Mouse (Mus musculus): ENCODE measurements around the gene Enpep.

DNA sequence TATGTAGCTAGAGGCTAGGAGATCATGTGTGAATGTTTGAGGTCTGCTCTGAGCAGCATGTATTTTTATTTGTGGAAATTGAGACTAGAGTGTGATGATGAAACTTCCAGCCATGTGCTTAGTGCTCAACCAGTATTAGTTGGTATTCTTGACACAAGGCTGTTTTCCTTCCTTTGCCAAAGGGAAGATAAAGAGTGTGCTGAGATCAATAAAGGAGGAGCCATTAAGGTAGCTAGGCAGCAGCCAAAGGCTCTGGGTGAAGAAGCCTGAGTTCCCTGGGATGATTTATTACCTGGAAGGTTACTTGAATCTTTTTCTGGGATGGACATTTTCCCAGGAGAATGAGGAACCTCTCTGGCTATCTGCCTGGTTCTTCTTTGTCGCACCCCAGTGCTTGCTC lies 30.9 kb upstream of the Enpep start:
- no peak for TF ChIP-seq POLR2A (IDR thresholded peaks at IDR 0.05; ENCODE audit: control insufficient read depth, low read depth, low read length)
- TF ChIP-seq CTCF (IDR thresholded peaks at IDR 0.05; ENCODE audit: control insufficient read depth, insufficient read depth, insufficient replicate concordance, low read depth, low read length) = no peak
